Mouse (Mus musculus) layer of hippocampus, adult 2 months (tissue): ENCODE measurements at regions not wholly inside any gene's neighbourhood (a gene's known extent, or its start where the extent isn't known, plus 50 kb on each side); places are given as distances from the start of the nearest gene placed in this dataset.

Source experiments
- DNase-seq, 2 experiments: peaks; one replicate each; pipeline ENCODE4 v3.0.0; 2022; ENCODE audit warnings: low spot score in 2 of 2
- H3K27ac ChIP-seq: fragments of 200-600 bp; 2 replicates; pipeline ENCODE4 v1.8.1; 2022
- H3K4me3 ChIP-seq: fragments of 200-600 bp; 2 replicates; pipeline ENCODE4 v1.8.1; 2022; ENCODE audit warnings: mild to moderate bottlenecking
- CTCF ChIP-seq: fragments of 200-600 bp; conservative IDR thresholded peaks from 2 replicates; pipeline ENCODE4 v1.8.1; 2022; ENCODE audit warnings: antibody characterized with exemption, mild to moderate bottlenecking, moderate library complexity

GRCm38 (mm10) chr14:112895561-112895960 lies 418.8 kb upstream of the Tpm3-rs7 start:
- H3K27ac ChIP-seq, result no peak overlapping the region
- no peak overlapping the region for H3K4me3 ChIP-seq
- peak in 1 of 2 experiments; percentile 49 for DNase-seq
- TF ChIP-seq CTCF, result peak; percentile 74

GRCm38 (mm10) chr14:112901171-112901570 lies 413.2 kb upstream of the Tpm3-rs7 start:
- TF ChIP-seq CTCF, result no peak
- Histone ChIP-seq H3K4me3 (no peak overlapping the region), H3K27ac (no peak overlapping the region)
- no peak for DNase-seq

GRCm38 (mm10) chr14:112917148-112917547 lies 397.3 kb upstream of the Tpm3-rs7 start:
- no peak for TF ChIP-seq CTCF
- Histone ChIP-seq H3K4me3 (no peak overlapping the region), H3K27ac (no peak overlapping the region)
- no peak for DNase-seq
